Mouse (Mus musculus) hindbrain, embryonic 13.5 days (tissue): ENCODE results near the gene Pear1. TPM values are rescaled to one million over a fixed set of nuclear protein-coding genes. Genes with fewer than 3 reads are reported as not detected.

Experiments
- ATAC-seq: fragments of 200-750 bp; cut with Nextera tagmentation; 2 replicates; pipeline ENCODE4 v1.8.0; 2017; ENCODE audit warnings: moderate TSS enrichment; ENCODE audit not compliant: low FRiP score
- H3K27ac ChIP-seq: fragments of 300-500 bp; sonication (generic); 2 replicates; pipeline ENCODE4 v1.5.1; 2015; ENCODE audit warnings: inconsistent platforms, mild to moderate bottlenecking, moderate library complexity
- H3K27me3 ChIP-seq: fragments of 300-500 bp; sonication (generic); 2 replicates; pipeline ENCODE4 v1.6.1; 2015; ENCODE audit warnings: mild to moderate bottlenecking, inconsistent platforms
- H3K36me3 ChIP-seq: fragments of 300-500 bp; sonication (generic); 2 replicates; pipeline ENCODE4 v1.6.1; 2015; ENCODE audit warnings: mild to moderate bottlenecking, inconsistent platforms
- H3K4me1 ChIP-seq: fragments of 300-500 bp; sonication (generic); replicated peaks from 2 replicates; pipeline ENCODE4 v1.6.1; 2015; ENCODE audit warnings: inconsistent platforms
- H3K4me2 ChIP-seq: fragments of 300-500 bp; sonication (generic); 2 replicates; pipeline ENCODE4 v1.6.1; 2015; ENCODE audit warnings: inconsistent platforms, mild to moderate bottlenecking, moderate library complexity
- H3K4me3 ChIP-seq: fragments of 300-500 bp; sonication (generic); 2 replicates; pipeline ENCODE4 v1.5.1; 2015; ENCODE audit warnings: mild to moderate bottlenecking, inconsistent platforms
- H3K9ac ChIP-seq: fragments of 300-500 bp; sonication (generic); 2 replicates; pipeline ENCODE4 v1.6.1; 2015; ENCODE audit warnings: mild to moderate bottlenecking, inconsistent platforms
- H3K9me3 ChIP-seq: fragments of 300-500 bp; sonication (generic); 2 replicates; pipeline ENCODE4 v1.6.1; 2016; ENCODE audit warnings: inconsistent platforms
- WGBS: fragments of 180-500 bp; shearing (Covaris S2); methylation state at CpG from one replicate; pipeline ENCODE4 v1.1.7; 2015; 5-methylcytosine and 5-hydroxymethylcytosine counted together
- polyA plus RNA-seq: library from polyadenylated mRNA; unstranded; fragments of >200 nt; fragmentation: Nextera tagmentation; extraction: Ambion mirVana; gene quantifications from 2 replicates; pipeline ENCODE4 v1.2.1, GENCODE M21; 2015

Gene Pear1
- polyA plus RNA-seq, 1 experiment from 2014 or later: 9.8 TPM

GRCm38 (mm10) chr3:87771088-87771487 is 53.0 kb downstream of the Pear1 start:
- no peak for ATAC-seq
- Histone ChIP-seq H3K4me2 (no peak overlapping the region), H3K9me3 (no peaks in the 10 kb centered on the region), H3K4me1 (peaks cover 46% of the 10 kb centered on the region), H3K36me3 (no peaks in the 10 kb centered on the region), H3K9ac (no peak overlapping the region), H3K27me3 (peaks cover 47% of the 10 kb centered on the region), H3K4me3 (no peak overlapping the region), H3K27ac (no peak overlapping the region)
- 31% methylated on average over 6 of the region's 6 CpGs for WGBS

- no peak overlapping the region for H3K9ac ChIP-seq
- no peak overlapping the region for H3K4me2 ChIP-seq
- H3K27ac ChIP-seq: no peak overlapping the region
- 0% methylated on average over 4 of the region's 4 CpGs for WGBS
- H3K9me3 ChIP-seq: no peaks in the 10 kb centered on the region
- H3K4me1 ChIP-seq: peaks cover 38% of the 10 kb centered on the region
- no peak for ATAC-seq
- H3K36me3 ChIP-seq: no peaks in the 10 kb centered on the region
- H3K4me3 ChIP-seq: no peak overlapping the region
- peaks cover 55% of the 10 kb centered on the region for H3K27me3 ChIP-seq
Observed at GRCm38 (mm10) chr3:87770280-87770679, 53.8 kb downstream of the Pear1 start.

DNA sequence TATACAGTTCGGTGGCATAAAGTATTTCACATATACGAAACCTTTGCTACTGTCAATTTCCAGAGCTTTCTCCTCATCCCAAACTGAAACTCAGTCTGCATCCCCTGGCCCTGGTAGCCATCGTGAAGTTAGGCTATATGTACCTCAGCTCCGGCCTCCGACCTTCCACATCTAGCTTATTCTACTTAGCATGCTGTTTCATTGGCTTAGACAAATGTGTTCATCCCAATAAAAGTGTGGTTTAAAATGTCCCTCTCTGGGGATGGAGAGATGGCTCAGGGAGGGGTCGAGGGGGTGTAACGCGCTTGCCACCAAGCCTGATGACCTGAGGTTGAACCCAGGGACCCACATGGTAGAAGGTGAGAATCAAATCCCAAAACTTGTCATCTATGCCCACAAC is 54.6 kb downstream of the Pear1 start:
- H3K36me3 ChIP-seq: no peaks in the 10 kb centered on the region
- no peak overlapping the region for H3K27ac ChIP-seq
- H3K9ac ChIP-seq: no peak overlapping the region
- no peaks in the 10 kb centered on the region for H3K9me3 ChIP-seq
- 87% methylated on average over 8 of the region's 8 CpGs for WGBS
- H3K27me3 ChIP-seq: peaks cover 63% of the 10 kb centered on the region
- no peak for ATAC-seq
- no peak overlapping the region for H3K4me3 ChIP-seq
- H3K4me1 ChIP-seq: peaks cover 35% of the 10 kb centered on the region
- H3K4me2 ChIP-seq: no peak overlapping the region

GRCm38 (mm10) chr3:87768844-87769243 is 55.3 kb downstream of the Pear1 start:
- H3K36me3 ChIP-seq: no peaks in the 10 kb centered on the region
- ATAC-seq: no peak
- peak overlapping the region; percentile 27 for H3K4me3 ChIP-seq
- H3K27ac ChIP-seq: no peak overlapping the region; the same call in 1 of the 2 replicates
- H3K4me1 ChIP-seq: peaks cover 40% of the 10 kb centered on the region
- H3K27me3 ChIP-seq: peaks cover 66% of the 10 kb centered on the region
- H3K9ac ChIP-seq: peak overlapping the region; percentile 43; the same call in 1 of the 2 replicates
- H3K4me2 ChIP-seq: peak overlapping the region; percentile 42
- WGBS: 2% methylated on average over 36 of the region's 37 CpGs
- H3K9me3 ChIP-seq: no peaks in the 10 kb centered on the region

DNA sequence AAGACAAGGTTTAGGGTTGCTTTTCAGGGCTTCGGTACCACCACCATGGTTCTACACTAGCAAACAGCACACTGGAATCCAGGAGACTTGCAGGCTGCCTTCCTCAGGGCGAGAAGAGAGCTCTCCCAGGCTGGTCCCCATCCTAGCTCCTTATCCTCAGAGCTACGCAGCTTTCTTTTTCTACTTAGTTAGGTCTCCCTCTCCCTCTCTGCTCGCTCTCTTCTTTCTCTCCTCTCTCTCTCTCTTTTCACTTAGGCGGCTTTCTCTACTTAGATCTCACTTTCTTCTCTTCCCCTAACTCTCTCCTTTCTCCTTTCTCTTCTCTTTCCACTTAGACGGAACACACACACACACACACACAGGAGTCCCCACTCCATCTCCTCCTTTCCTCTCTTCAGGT is 55.7 kb downstream of the Pear1 start:
- Histone ChIP-seq H3K27me3 (peaks cover 67% of the 10 kb centered on the region), H3K4me3 (peak overlapping the region; percentile 27), H3K4me1 (peaks cover 43% of the 10 kb centered on the region), H3K9me3 (no peaks in the 10 kb centered on the region), H3K36me3 (no peaks in the 10 kb centered on the region), H3K9ac (peak overlapping the region; percentile 43; the same call in 1 of the 2 replicates), H3K4me2 (peak overlapping the region; percentile 42), H3K27ac (no peak overlapping the region; the same call in 1 of the 2 replicates)
- WGBS: 51% methylated on average over 6 of the region's 6 CpGs
- ATAC-seq: no peak

- H3K27me3 ChIP-seq: peaks cover 67% of the 10 kb centered on the region
- ATAC-seq: no peak
Observed at GRCm38 (mm10) chr3:87767764-87768163, 56.3 kb downstream of the Pear1 start.

DNA sequence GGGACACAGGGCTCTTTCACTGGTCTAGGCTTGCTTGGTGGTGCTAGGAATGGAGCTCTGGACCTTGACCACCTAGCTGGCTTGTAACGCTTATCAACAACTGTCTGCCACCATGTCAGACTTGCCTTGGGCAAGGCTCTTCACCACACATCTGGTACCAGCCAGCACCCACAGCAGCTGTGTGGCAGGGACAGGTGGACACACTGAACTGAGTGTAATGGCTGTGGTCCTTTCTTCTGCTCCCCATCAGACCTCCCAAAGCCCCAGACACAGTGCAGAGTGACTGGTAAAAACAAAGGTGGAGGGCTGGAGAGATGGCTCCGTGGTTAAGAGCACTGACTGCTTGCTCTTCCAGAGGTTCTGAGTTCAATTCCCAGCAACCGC is 57.8 kb downstream of the Pear1 start:
- ATAC-seq: no peak
- Histone ChIP-seq H3K4me2 (peak overlapping the region; percentile 26), H3K36me3 (no peaks in the 10 kb centered on the region), H3K9me3 (no peaks in the 10 kb centered on the region), H3K4me1 (peaks cover 30% of the 10 kb centered on the region), H3K4me3 (no peak overlapping the region), H3K9ac (no peak overlapping the region), H3K27me3 (peaks cover 61% of the 10 kb centered on the region), H3K27ac (no peak overlapping the region)
- 81% methylated on average over 3 of the region's 3 CpGs for WGBS

More at GRCm38 (mm10) chr3:87767764-87768163, 56.3 kb downstream of the Pear1 start:
- no peaks in the 10 kb centered on the region for H3K36me3 ChIP-seq
- WGBS: 66% methylated on average over 8 of the region's 8 CpGs
- peak overlapping the region; percentile 42 for H3K4me2 ChIP-seq
- no peak overlapping the region; the same call in 1 of the 2 replicates for H3K27ac ChIP-seq
- H3K9ac ChIP-seq: peak overlapping the region; percentile 35; the same call in 1 of the 2 replicates
- no peaks in the 10 kb centered on the region for H3K9me3 ChIP-seq
- H3K4me3 ChIP-seq: peak overlapping the region; percentile 27
- peaks cover 41% of the 10 kb centered on the region for H3K4me1 ChIP-seq

DNA sequence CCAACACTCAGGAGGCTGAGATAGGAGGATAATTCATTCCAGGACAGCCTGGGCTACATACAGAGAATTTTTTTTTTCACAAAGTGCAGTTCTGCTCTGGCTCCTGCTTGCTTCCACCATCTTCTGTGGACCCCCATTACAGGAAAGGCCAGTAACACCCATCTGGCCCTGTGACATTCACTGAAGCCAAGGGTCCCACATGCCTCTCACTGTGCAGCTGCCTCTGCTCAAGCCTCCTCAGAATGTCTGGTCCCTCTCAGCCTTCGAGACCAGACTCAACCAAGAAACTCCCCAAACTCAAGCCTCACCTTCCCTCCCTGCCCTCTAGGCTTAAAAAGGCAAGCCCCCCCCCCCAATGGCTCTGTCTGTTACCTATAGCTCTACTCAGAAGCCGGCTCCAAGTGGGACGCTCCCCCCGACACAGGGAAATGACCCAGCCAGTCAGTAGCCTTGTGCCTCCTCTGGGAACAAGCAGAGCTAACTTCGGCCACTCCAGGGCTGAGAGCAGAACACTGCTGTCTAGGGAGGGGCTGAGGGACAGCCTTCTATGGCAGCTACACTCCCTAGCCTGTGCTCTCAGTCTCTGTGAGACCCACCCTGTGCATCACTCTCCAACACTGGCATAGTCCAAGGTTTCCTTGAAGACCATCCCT is 58.3 kb downstream of the Pear1 start:
- Histone ChIP-seq H3K27me3 (peaks cover 57% of the 10 kb centered on the region), H3K9ac (no peak overlapping the region), H3K4me2 (peak overlapping the region; percentile 26; the same call in 1 of the 2 replicates), H3K36me3 (no peaks in the 10 kb centered on the region), H3K27ac (no peak overlapping the region), H3K9me3 (no peaks in the 10 kb centered on the region), H3K4me3 (no peak overlapping the region), H3K4me1 (peaks cover 25% of the 10 kb centered on the region)
- 67% methylated on average over 5 of the region's 5 CpGs for WGBS
- ATAC-seq: no peak

- ATAC-seq: no peak
- H3K27ac ChIP-seq: peak overlapping the region; percentile 53
- H3K4me3 ChIP-seq: no peak overlapping the region
- H3K9me3 ChIP-seq: no peaks in the 10 kb centered on the region
- no peak overlapping the region; the same call in 1 of the 2 replicates for H3K4me2 ChIP-seq
- H3K4me1 ChIP-seq: peaks cover 25% of the 10 kb centered on the region
- no peak overlapping the region for H3K9ac ChIP-seq
- no peaks in the 10 kb centered on the region for H3K36me3 ChIP-seq
- peaks cover 57% of the 10 kb centered on the region for H3K27me3 ChIP-seq
- 19% methylated on average over 10 of the region's 10 CpGs for WGBS
Observed at GRCm38 (mm10) chr3:87765091-87765490, 59.0 kb downstream of the Pear1 start.

DNA sequence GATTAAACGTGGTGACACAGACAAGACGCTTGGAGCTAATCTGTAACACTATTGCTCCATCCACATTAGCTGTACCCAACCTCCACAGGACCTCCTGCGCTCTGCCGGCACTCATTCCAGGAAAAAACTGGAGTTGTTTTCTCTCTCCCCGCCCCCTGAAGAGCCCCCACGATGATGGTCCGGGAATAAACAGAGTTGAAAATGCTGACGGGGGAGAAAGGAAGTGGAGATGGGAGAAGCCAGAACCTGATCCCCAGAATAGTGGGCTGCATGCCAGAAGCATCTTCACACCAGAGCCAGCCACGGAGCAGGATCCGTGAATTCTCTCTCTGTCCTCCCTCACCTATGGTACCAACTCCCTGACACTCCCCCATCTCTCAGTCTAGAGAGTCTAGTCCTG is 59.6 kb downstream of the Pear1 start:
- peak overlapping the region; percentile 53 for H3K27ac ChIP-seq
- H3K4me2 ChIP-seq: peak overlapping the region; percentile 20; the same call in 1 of the 2 replicates
- peaks cover 25% of the 10 kb centered on the region for H3K4me1 ChIP-seq
- no peak overlapping the region for H3K4me3 ChIP-seq
- no peak overlapping the region for H3K9ac ChIP-seq
- 39% methylated on average over 10 of the region's 10 CpGs for WGBS
- no peaks in the 10 kb centered on the region for H3K36me3 ChIP-seq
- no peak for ATAC-seq
- peaks cover 52% of the 10 kb centered on the region for H3K27me3 ChIP-seq
- no peaks in the 10 kb centered on the region for H3K9me3 ChIP-seq

DNA sequence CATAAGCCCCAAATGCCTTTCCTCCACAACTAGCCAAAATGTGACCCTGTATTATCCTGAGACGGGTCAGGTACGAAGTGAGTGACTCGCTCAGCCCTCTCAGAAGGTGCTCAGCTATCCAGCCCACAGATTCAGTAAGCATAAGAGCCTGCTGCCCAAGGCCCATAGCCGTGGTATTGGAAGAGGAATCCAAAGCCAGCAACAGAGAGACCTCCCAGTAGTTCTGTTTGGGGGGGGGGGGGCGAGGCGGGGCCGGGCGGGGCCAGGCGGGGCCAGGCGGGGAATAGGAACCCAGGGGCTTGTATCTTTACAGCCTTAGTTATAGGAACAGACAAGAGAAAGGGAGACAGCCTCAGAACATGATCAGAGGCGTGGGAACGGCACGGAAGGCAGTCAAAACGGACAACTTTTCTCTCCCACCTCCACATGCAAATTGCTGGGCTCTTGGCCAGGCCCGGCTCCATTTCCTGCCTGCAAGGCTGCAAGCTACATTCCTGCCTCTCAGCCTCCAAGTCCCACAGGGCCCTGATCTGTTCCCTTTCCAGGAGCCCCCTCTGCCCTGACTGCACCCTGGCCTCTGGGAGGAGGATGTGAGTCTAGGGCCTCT is 60.3 kb downstream of the Pear1 start:
- H3K4me3 ChIP-seq: no peak overlapping the region
- no peak for ATAC-seq
- WGBS: 26% methylated on average over 15 of the region's 15 CpGs
- peaks cover 45% of the 10 kb centered on the region for H3K27me3 ChIP-seq
- peaks cover 22% of the 10 kb centered on the region for H3K4me1 ChIP-seq
- no peak overlapping the region for H3K9ac ChIP-seq
- peak overlapping the region; percentile 53; the same call in 1 of the 2 replicates for H3K27ac ChIP-seq
- H3K9me3 ChIP-seq: no peaks in the 10 kb centered on the region
- H3K36me3 ChIP-seq: no peaks in the 10 kb centered on the region
- peak overlapping the region; percentile 20; the same call in 1 of the 2 replicates for H3K4me2 ChIP-seq

- Histone ChIP-seq H3K9ac (no peak overlapping the region), H3K4me2 (no peak overlapping the region), H3K36me3 (no peaks in the 10 kb centered on the region), H3K4me1 (peaks cover 20% of the 10 kb centered on the region), H3K27ac (no peak overlapping the region), H3K9me3 (no peaks in the 10 kb centered on the region), H3K27me3 (peaks cover 40% of the 10 kb centered on the region), H3K4me3 (no peak overlapping the region)
- 66% methylated on average over 4 of the region's 4 CpGs for WGBS
- no peak for ATAC-seq
Observed at GRCm38 (mm10) chr3:87763202-87763601, 60.9 kb downstream of the Pear1 start.
